Mouse (Mus musculus): ENCODE results near the gene Polm.

DNA sequence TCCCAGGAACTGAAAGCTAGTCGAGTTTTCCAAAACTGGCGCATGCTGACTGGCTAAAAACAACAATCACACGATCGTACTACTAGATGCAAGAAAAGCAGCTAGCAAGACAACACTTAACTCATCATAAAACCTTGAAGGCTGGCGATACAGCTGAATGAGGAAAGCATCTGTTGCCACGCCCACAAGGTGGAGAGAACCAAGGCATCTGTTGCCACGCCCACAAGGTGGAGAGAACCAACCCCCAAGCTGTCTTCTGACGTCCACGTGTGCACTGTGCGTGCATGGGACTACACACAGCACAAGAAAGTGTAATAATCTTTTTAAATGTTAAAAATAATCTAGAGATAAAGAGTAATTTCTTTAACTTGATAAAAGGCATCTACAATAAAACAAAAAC, 24.4 kb downstream of the Polm start:
- TF ChIP-seq POLR2A (IDR thresholded peaks at IDR 0.05; ENCODE audit: control insufficient read depth, extremely low read depth, insufficient read depth, low read length, poor library complexity), result no peak
- TF ChIP-seq CTCF (IDR thresholded peaks at IDR 0.05; ENCODE audit: borderline replicate concordance, control insufficient read depth, extremely low read depth, insufficient read depth, low read length, poor library complexity), result no peak

Measured in thymus, adult 2 months (tissue).